Mouse (Mus musculus) G1E (cell line): ENCODE data around the gene Podxl. TPM values are rescaled to one million over a fixed set of nuclear protein-coding genes. Genes with fewer than 3 reads are reported as not detected.

Source experiments
- ATAC-seq: 2 replicates; pipeline ENCODE4 v1.8.0; 2016; ENCODE audit warnings: mild to moderate bottlenecking; ENCODE audit not compliant: insufficient number of reproducible peaks, poor library complexity, low FRiP score, severe bottlenecking; ENCODE audit errors: extremely low read depth
- DNase-seq: peaks from one replicate; pipeline ENCODE4 v3.0.0; 2012; ENCODE audit warnings: low spot score
- H3K27me3 ChIP-seq: 2 replicates; pipeline ENCODE4 v1.6.1; 2012; ENCODE audit warnings: mild to moderate bottlenecking, low read length, inconsistent platforms; ENCODE audit not compliant: insufficient read depth
- H3K36me3 ChIP-seq: replicated peaks from 2 replicates; pipeline ENCODE3; 2012; ENCODE audit warnings: mild to moderate bottlenecking, inconsistent platforms
- H3K4me1 ChIP-seq: 2 replicates; pipeline ENCODE4 v1.6.1; 2012; ENCODE audit warnings: low read depth, low read length, inconsistent platforms, mixed read lengths; ENCODE audit not compliant: insufficient read depth
- H3K4me3 ChIP-seq: 2 replicates; pipeline ENCODE4 v1.5.1; 2012; ENCODE audit warnings: low read depth, mild to moderate bottlenecking, inconsistent platforms, low read length, moderate library complexity, mixed read lengths
- H3K9me3 ChIP-seq: replicated peaks from 2 replicates; pipeline ENCODE4 v1.6.1; 2012; ENCODE audit warnings: inconsistent platforms
- CTCF ChIP-seq: IDR thresholded peaks from 2 replicates; pipeline ENCODE4 v1.5.1; 2012; ENCODE audit warnings: low read depth, low read length, inconsistent platforms, mixed read lengths
- GATA1 ChIP-seq: IDR thresholded peaks from 2 replicates; pipeline ENCODE4 v1.6.1; 2012; ENCODE audit warnings: borderline replicate concordance, low read length, inconsistent platforms, mixed read lengths
- GATA2 ChIP-seq: IDR thresholded peaks from 2 replicates; pipeline ENCODE4 v1.6.1; 2012; ENCODE audit warnings: low read depth, low read length, inconsistent platforms, borderline replicate concordance
- POLR2AphosphoS5 ChIP-seq: IDR thresholded peaks from 2 replicates; pipeline ENCODE4 v1.6.1; 2012; ENCODE audit warnings: low read depth, low read length, inconsistent platforms; ENCODE audit not compliant: insufficient replicate concordance
- TAL1 ChIP-seq: conservative IDR thresholded peaks from 2 replicates; pipeline ENCODE4 v1.6.1; 2012; ENCODE audit warnings: low read depth, low read length, inconsistent platforms, mixed read lengths
- polyA plus RNA-seq: library from polyadenylated mRNA; stranded (reverse); fragments of >175 nt; gene quantifications from 2 replicates; pipeline ENCODE4 v1.2.3, GENCODE M21; 2012
- total RNA-seq, 2 experiments: library from RNA; stranded (forward) in 1 of 2; stranded (reverse) in 1 of 2; fragments of 200-1000 nt in 1 of 2; fragments of >200 nt in 1 of 2; fragmentation: Nextera tagmentation in 1 of 2; gene quantifications; 2 replicates each; pipeline ENCODE4 v1.2.3; 2014 to 2017

The Podxl gene
- total and polyA plus RNA-seq, 3 experiments, result 45.3 to 49.7 (median 46.1) TPM

DNA sequence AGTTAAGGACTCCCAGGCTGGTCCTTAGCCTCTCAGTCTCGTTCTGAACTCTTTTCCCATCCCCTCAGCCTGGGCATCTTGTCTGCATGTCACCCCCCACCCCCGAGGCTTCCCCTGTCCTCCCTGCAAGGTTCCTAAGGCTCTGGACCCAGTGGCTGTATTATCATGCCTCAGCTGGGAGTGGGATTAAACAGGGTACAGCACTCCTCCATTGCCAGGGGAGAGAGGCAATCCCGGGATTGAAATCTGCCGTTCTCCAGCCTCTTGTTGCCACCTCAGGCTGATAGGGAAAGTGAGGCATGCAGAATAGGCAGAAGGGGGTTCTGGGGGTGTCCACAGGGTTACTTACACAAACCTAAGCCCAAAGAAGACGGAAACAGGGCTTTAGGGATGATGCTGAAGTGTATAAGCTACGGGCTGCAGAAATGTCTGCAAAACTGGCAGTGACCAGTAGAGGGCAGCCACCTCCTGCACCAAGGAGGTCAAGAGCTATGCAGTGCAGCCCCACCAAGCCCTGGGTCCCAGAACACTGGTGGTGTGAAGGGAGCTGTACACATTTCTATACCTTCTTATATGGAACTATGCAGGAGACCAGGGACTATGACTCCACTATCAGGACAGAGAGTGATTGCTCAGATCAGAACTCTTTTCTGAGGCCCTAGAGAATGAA is 38.4 kb downstream of the Podxl start:
- TF ChIP-seq TAL1 (no peak), CTCF (peak; percentile 87)
- Histone ChIP-seq H3K27me3 (no peaks in the 10 kb centered on the region), H3K36me3 (peaks cover 98% of the 10 kb centered on the region), H3K9me3 (no peaks in the 10 kb centered on the region), H3K4me3 (no peak overlapping the region), H3K4me1 (peaks cover 72% of the 10 kb centered on the region)
- ATAC-seq (no peak; the same call in 1 of the 2 replicates), DNase-seq (peak; percentile 38)

DNA sequence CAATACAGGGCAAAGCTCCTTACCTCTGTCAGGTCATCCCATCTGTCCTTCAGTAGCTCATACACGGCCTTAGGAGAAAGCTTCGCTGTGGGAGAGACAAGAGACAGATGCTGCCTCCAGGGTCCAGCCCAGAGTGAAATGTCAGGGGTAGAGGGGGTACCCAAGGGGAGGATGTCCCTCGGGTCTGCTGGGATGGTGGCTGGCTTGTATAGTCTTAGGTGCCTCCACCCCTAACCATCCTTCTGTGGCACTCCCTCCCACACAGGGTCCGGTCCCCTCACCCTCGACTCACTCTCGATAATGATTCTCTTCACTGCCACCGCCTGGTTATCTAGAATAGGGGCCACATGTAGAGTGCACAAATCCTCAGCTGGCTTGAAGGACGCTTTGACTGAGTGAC is 39.1 kb downstream of the Podxl start:
- no peak for ATAC-seq

GRCm38 (mm10) chr6:31524121-31524520 is 39.7 kb downstream of the Podxl start:
- H3K36me3 ChIP-seq, result peaks cover 99% of the 10 kb centered on the region

More for the DNA sequence above, 39.1 kb downstream of the Podxl start:
- no peaks in the 10 kb centered on the region for H3K9me3 ChIP-seq
- H3K27me3 ChIP-seq, result no peaks in the 10 kb centered on the region
- peaks cover 99% of the 10 kb centered on the region for H3K36me3 ChIP-seq
- no peak for DNase-seq
- H3K4me1 ChIP-seq, result peaks cover 70% of the 10 kb centered on the region
- no peak overlapping the region for H3K4me3 ChIP-seq
- TF ChIP-seq POLR2AphosphoS5 (no peak), GATA2 (no peak), TAL1 (no peak), GATA1 (no peak)

DNA sequence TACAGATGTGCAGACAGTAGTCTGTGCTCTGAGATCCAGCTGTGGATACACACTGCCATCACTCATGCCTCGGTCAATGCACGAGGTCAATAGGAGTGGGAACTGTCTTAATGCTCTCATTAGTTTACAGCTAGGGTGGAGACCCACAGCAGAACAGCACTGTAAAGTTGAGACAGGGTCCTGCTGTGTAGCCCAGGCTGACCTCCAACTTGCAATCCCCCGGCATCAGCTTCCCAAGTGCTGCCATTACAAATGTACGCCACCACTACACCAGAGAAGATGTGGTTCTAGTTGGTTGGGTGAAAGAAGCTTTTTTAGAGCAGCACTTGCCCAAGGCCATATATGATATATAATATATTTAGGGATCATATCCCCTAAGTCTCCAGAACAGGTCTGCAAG is 40.1 kb downstream of the Podxl start:
- ATAC-seq (no peak), DNase-seq (no peak)
- no peak for TF ChIP-seq GATA2
- TF ChIP-seq CTCF, result no peak
- no peak for TF ChIP-seq TAL1
- TF ChIP-seq POLR2AphosphoS5, result no peak
- TF ChIP-seq GATA1, result no peak
- peaks cover 99% of the 10 kb centered on the region for H3K36me3 ChIP-seq
- no peaks in the 10 kb centered on the region for H3K27me3 ChIP-seq
- H3K4me3 ChIP-seq, result no peak overlapping the region
- no peaks in the 10 kb centered on the region for H3K9me3 ChIP-seq
- H3K4me1 ChIP-seq, result peaks cover 67% of the 10 kb centered on the region

More at GRCm38 (mm10) chr6:31524121-31524520, 39.7 kb downstream of the Podxl start:
- H3K4me3 ChIP-seq, result no peak overlapping the region
- TF ChIP-seq POLR2AphosphoS5, result no peak
- TF ChIP-seq CTCF, result no peak
- TF ChIP-seq GATA2, result no peak
- no peak for TF ChIP-seq GATA1
- no peak for TF ChIP-seq TAL1
- no peak for ATAC-seq
- H3K27me3 ChIP-seq, result no peaks in the 10 kb centered on the region
- DNase-seq, result no peak
- no peaks in the 10 kb centered on the region for H3K9me3 ChIP-seq
- peaks cover 67% of the 10 kb centered on the region for H3K4me1 ChIP-seq

DNA sequence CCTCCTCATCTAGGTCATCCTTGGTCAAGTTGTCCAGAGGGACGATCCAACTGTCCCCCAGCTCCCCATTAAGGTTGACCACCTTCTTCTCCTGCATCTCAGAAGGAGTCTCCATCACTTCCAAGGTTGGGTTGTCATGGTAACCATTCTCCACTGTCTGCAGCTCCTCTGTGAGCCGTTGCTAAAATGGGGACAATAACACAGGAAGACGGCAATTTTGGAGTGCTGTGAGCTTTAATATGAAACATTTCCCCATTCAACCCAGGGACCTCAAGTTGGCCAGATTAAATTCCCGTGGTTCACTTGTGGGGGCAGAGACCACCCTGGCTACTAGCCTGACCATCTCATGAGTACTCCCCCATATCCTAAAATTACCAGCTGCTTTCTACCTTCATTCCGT is 40.7 kb downstream of the Podxl start:
- DNase-seq (no peak), ATAC-seq (no peak)
- no peak overlapping the region for H3K4me3 ChIP-seq
- no peaks in the 10 kb centered on the region for H3K27me3 ChIP-seq
- H3K4me1 ChIP-seq, result peaks cover 65% of the 10 kb centered on the region
- no peak for TF ChIP-seq CTCF
- no peak for TF ChIP-seq POLR2AphosphoS5
- no peak for TF ChIP-seq GATA2
- no peak for TF ChIP-seq GATA1
- TF ChIP-seq TAL1, result no peak
- H3K9me3 ChIP-seq, result no peaks in the 10 kb centered on the region
- peaks cover 99% of the 10 kb centered on the region for H3K36me3 ChIP-seq

GRCm38 (mm10) chr6:31522478-31522877 is 41.3 kb downstream of the Podxl start:
- H3K9me3 ChIP-seq, result no peaks in the 10 kb centered on the region
- TF ChIP-seq GATA2 (no peak), CTCF (no peak), TAL1 (no peak), POLR2AphosphoS5 (no peak), GATA1 (no peak)
- H3K36me3 ChIP-seq, result peaks cover 100% of the 10 kb centered on the region
- no peak overlapping the region for H3K4me3 ChIP-seq
- no peaks in the 10 kb centered on the region for H3K27me3 ChIP-seq
- ATAC-seq (no peak), DNase-seq (no peak)
- H3K4me1 ChIP-seq, result peaks cover 64% of the 10 kb centered on the region
